Mouse (Mus musculus) hindbrain, postnatal 0 days (tissue): ENCODE data around the gene Luzp1. TPM values are rescaled to one million over a fixed set of nuclear protein-coding genes. Genes with fewer than 3 reads are reported as not detected.
A peak's percentile ranks its signal among the peaks of the same experiment; 100 is the strongest.

Source experiments
- ATAC-seq: fragments of 200-750 bp; cut with Nextera tagmentation; 2 replicates; pipeline ENCODE4 v1.8.0; 2017; ENCODE audit warnings: mild to moderate bottlenecking, moderate TSS enrichment, moderate library complexity
- DNase-seq: peaks from one replicate; pipeline ENCODE4 v3.0.0-alpha.2; 2015; ENCODE audit warnings: low spot score
- H3K27ac ChIP-seq: fragments of 300-500 bp; sonication (generic); 2 replicates; pipeline ENCODE4 v1.5.1; 2014; ENCODE audit warnings: mild to moderate bottlenecking
- H3K27me3 ChIP-seq: fragments of 300-500 bp; sonication (generic); 2 replicates; pipeline ENCODE4 v1.6.1; 2014; ENCODE audit warnings: low read length, mixed read lengths; ENCODE audit not compliant: insufficient read depth
- H3K36me3 ChIP-seq: fragments of 300-500 bp; sonication (generic); 2 replicates; pipeline ENCODE4 v1.6.1; 2014; ENCODE audit warnings: low read length, mixed read lengths; ENCODE audit not compliant: insufficient read depth
- H3K4me1 ChIP-seq: fragments of 300-500 bp; sonication (generic); 2 replicates; pipeline ENCODE4 v1.6.1; 2014; ENCODE audit warnings: antibody characterized with exemption, low read length, mixed read lengths; ENCODE audit not compliant: insufficient read depth
- H3K4me2 ChIP-seq: fragments of 300-500 bp; sonication (generic); 2 replicates; pipeline ENCODE4 v1.6.1; 2014; ENCODE audit warnings: low read depth, mild to moderate bottlenecking, low read length, moderate library complexity, mixed read lengths
- H3K4me3 ChIP-seq: fragments of 300-500 bp; sonication (generic); 2 replicates; pipeline ENCODE4 v1.5.1; 2014; ENCODE audit warnings: low read length
- H3K9ac ChIP-seq: fragments of 300-500 bp; sonication (generic); replicated peaks from 2 replicates; pipeline ENCODE4 v1.6.1; 2014; ENCODE audit warnings: mild to moderate bottlenecking, low read length, moderate library complexity, mixed read lengths
- H3K9me3 ChIP-seq: fragments of 300-500 bp; sonication (generic); 2 replicates; pipeline ENCODE4 v1.6.1; 2016; ENCODE audit warnings: low read length, mixed read lengths
- CTCF ChIP-seq: IDR thresholded peaks from 2 replicates; pipeline ENCODE4 v1.5.1; 2016; ENCODE audit warnings: antibody characterized with exemption, control low read depth, low read depth
- WGBS: fragments of 180-500 bp; shearing (Covaris S2); extraction: QIAGEN DNeasy Blood & Tissue Kit; methylation state at CpG from one replicate; pipeline ENCODE4 v1.1.7; 2014; 5-methylcytosine and 5-hydroxymethylcytosine counted together
- polyA plus RNA-seq: library from polyadenylated mRNA; unstranded; fragments of >200 nt; fragmentation: Nextera tagmentation; extraction: Ambion mirVana; gene quantifications from 2 replicates; pipeline ENCODE4 v1.2.1, GENCODE M21; 2015
- total RNA-seq: library from RNA; depleted of rRNA; stranded (reverse); fragments of >200 nt; gene quantifications from 2 replicates; pipeline ENCODE4 v1.2.3, GENCODE M21; 2014

The Luzp1 gene
- total and polyA plus RNA-seq, 2 experiments from 2014 or later, result 18.3 to 76.4 TPM

- ATAC-seq (no peak), DNase-seq (no peak)
- no peaks in the 10 kb centered on the region for H3K9me3 ChIP-seq
- 88% methylated on average over 2 of the region's 2 CpGs for WGBS
- H3K4me1 ChIP-seq, result no peaks in the 10 kb centered on the region
- no peak overlapping the region for H3K27ac ChIP-seq
- H3K4me2 ChIP-seq, result no peak overlapping the region
- H3K4me3 ChIP-seq, result no peak overlapping the region
- no peak for TF ChIP-seq CTCF
- no peaks in the 10 kb centered on the region for H3K27me3 ChIP-seq
- peaks cover 47% of the 10 kb centered on the region for H3K36me3 ChIP-seq
- no peak overlapping the region for H3K9ac ChIP-seq
These were observed 90.1 kb downstream of the Luzp1 start for GRCm38 (mm10) chr4:136559690-136560089.

DNA sequence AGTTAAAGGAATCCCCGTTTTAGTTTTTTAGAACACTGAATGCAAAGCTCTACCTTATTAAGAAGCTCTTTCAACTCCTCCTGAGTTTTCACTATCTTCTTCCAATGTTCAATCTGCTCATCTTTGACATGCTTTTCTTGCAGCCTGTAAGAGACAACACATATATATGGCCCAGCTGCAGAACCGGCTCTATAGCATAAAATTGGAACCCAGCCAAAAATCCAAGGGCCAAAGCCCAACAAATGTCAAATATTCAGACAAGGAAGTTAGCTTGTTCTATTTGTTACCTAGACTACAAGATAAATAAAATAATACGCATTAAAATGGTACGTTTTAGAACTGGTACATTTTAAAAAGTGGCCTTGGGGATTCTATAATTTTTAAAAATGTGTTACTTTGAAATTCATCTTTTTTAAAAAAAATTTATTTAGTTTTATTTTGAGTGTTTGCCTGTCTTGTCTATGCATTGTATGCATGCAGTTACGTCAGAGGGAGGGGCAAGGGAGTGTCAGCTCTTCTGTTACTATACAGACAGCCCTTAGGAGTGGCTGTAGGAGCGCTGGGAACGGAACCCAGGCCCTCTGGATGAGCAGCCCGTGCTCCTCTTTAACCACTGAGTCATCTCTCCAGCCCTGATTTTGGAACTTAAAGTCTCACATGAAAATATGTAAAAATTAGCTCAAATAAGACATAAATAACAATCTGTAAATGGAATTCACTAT lies 90.9 kb downstream of the Luzp1 start:
- TF ChIP-seq CTCF, result no peak
- Histone ChIP-seq H3K36me3 (peaks cover 47% of the 10 kb centered on the region), H3K9ac (no peak overlapping the region), H3K27me3 (no peaks in the 10 kb centered on the region), H3K27ac (no peak overlapping the region), H3K4me2 (no peak overlapping the region), H3K4me1 (no peaks in the 10 kb centered on the region), H3K9me3 (no peaks in the 10 kb centered on the region), H3K4me3 (no peak overlapping the region)
- no peak for ATAC-seq
- DNase-seq, result no peak
- 84% methylated on average over 8 of the region's 8 CpGs for WGBS

DNA sequence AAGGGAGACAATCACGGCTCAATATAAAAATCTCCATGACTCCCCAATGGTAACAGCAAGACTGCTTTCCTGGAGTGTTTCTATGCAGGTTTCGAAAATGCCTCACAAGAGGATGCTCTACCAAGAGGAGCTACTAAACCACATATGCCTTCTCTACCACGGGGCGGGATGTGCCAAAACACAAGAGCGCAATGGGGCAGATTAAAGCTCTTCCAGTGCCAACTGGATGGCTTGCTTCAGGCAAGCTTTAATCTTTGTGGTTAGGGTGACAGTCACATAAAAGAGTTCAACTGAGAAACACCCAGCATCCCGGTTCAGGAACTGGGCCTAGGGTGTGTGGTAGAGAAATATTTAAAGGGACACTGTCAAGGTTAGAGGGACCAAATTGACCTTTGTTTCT lies 93.2 kb downstream of the Luzp1 start:
- no peak overlapping the region for H3K27ac ChIP-seq
- no peaks in the 10 kb centered on the region for H3K9me3 ChIP-seq
- DNase-seq, result no peak
- no peak overlapping the region for H3K9ac ChIP-seq
- ATAC-seq, result no peak
- H3K4me1 ChIP-seq, result no peaks in the 10 kb centered on the region
- 65% methylated on average over 6 of the region's 6 CpGs for WGBS
- H3K27me3 ChIP-seq, result no peaks in the 10 kb centered on the region
- no peak overlapping the region for H3K4me2 ChIP-seq
- no peak for TF ChIP-seq CTCF
- peaks cover 32% of the 10 kb centered on the region for H3K36me3 ChIP-seq
- no peak overlapping the region for H3K4me3 ChIP-seq

GRCm38 (mm10) chr4:136568629-136569028 lies 99.1 kb downstream of the Luzp1 start:
- DNase-seq, result peak; percentile 12
- peak; percentile 56 for TF ChIP-seq CTCF
- Histone ChIP-seq H3K4me1 (no peaks in the 10 kb centered on the region), H3K4me3 (no peak overlapping the region), H3K9me3 (no peaks in the 10 kb centered on the region), H3K36me3 (peaks cover 29% of the 10 kb centered on the region), H3K9ac (no peak overlapping the region), H3K4me2 (no peak overlapping the region), H3K27ac (no peak overlapping the region), H3K27me3 (no peaks in the 10 kb centered on the region)
- 75% methylated on average over 3 of the region's 3 CpGs for WGBS
- no peak for ATAC-seq

- Histone ChIP-seq H3K27ac (no peak overlapping the region), H3K4me3 (no peak overlapping the region), H3K27me3 (no peaks in the 10 kb centered on the region), H3K9me3 (no peaks in the 10 kb centered on the region), H3K4me1 (no peaks in the 10 kb centered on the region), H3K4me2 (no peak overlapping the region), H3K36me3 (peaks cover 24% of the 10 kb centered on the region), H3K9ac (no peak overlapping the region)
- ATAC-seq (no peak), DNase-seq (no peak)
- TF ChIP-seq CTCF, result no peak
These were observed 100.4 kb downstream of the Luzp1 start for GRCm38 (mm10) chr4:136569998-136570397.

DNA sequence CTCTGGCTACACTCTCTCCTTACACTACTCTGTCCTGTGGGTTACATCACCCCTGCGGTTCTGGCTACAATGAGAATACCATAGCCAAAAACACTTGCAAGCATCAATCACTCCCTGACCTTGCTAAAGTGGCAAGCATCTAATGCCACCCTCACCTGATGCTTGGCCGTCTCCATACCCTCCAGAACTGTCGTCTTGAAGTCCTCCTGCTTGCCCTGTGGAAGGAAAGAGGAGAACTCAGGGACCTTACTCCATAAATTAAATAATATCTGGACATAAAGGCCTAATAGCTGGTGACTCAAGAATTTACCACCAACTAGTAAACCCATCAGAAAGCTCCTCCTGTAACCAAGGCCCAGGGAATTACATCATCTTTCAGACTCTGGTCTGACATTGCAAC lies 112.3 kb downstream of the Luzp1 start:
- no peak overlapping the region for H3K4me2 ChIP-seq
- H3K9me3 ChIP-seq, result no peaks in the 10 kb centered on the region
- H3K9ac ChIP-seq, result no peak overlapping the region
- no peaks in the 10 kb centered on the region; the same call in 1 of the 2 replicates for H3K4me1 ChIP-seq
- no peak overlapping the region for H3K4me3 ChIP-seq
- DNase-seq, result no peak
- WGBS, result 89% methylated on average over 3 of the region's 3 CpGs
- ATAC-seq, result no peak
- no peaks in the 10 kb centered on the region for H3K36me3 ChIP-seq
- no peak overlapping the region for H3K27ac ChIP-seq
- H3K27me3 ChIP-seq, result no peaks in the 10 kb centered on the region
- TF ChIP-seq CTCF, result no peak

GRCm38 (mm10) chr4:136587221-136587827 lies 117.8 kb downstream of the Luzp1 start:
- H3K4me1 ChIP-seq, result no peaks in the 10 kb centered on the region; the same call in none of the 2 replicates
- 83% methylated on average over 4 of the region's 4 CpGs for WGBS
- no peak for ATAC-seq

More at GRCm38 (mm10) chr4:136587221-136587827, 117.8 kb downstream of the Luzp1 start:
- Histone ChIP-seq H3K9me3 (no peaks in the 10 kb centered on the region), H3K27me3 (no peaks in the 10 kb centered on the region), H3K4me2 (no peak overlapping the region), H3K36me3 (peaks cover 5% of the 10 kb centered on the region; the same call in 1 of the 2 replicates), H3K9ac (no peak overlapping the region), H3K4me3 (no peak overlapping the region), H3K27ac (no peak overlapping the region)
- no peak for TF ChIP-seq CTCF
- no peak for DNase-seq
